Mouse (Mus musculus) liver, embryonic 16.5 days (tissue): ENCODE results near the gene Rassf5. TPM values are rescaled to one million over a fixed set of nuclear protein-coding genes. Genes with fewer than 3 reads are reported as not detected.

Experiments used
- ATAC-seq: fragments of 200-750 bp; cut with Nextera tagmentation; 2 replicates; pipeline ENCODE4 v1.8.0; 2017; ENCODE audit warnings: low read depth, mild to moderate bottlenecking, moderate number of reproducible peaks, moderate library complexity
- H3K27ac ChIP-seq: fragments of 300-500 bp; sonication (generic); 2 replicates; pipeline ENCODE4 v1.5.1; 2014; ENCODE audit warnings: mild to moderate bottlenecking, low read length
- H3K27me3 ChIP-seq: fragments of 300-500 bp; sonication (generic); 2 replicates; pipeline ENCODE4 v1.6.1; 2014; ENCODE audit warnings: low read depth, low read length, mixed read lengths; ENCODE audit not compliant: control insufficient read depth, insufficient read depth
- H3K36me3 ChIP-seq: fragments of 300-500 bp; sonication (generic); 2 replicates; pipeline ENCODE4 v1.6.1; 2014; ENCODE audit warnings: mild to moderate bottlenecking; ENCODE audit not compliant: control insufficient read depth, insufficient read depth
- H3K4me1 ChIP-seq: fragments of 300-500 bp; sonication (generic); 2 replicates; pipeline ENCODE4 v1.6.1; 2014; ENCODE audit warnings: low read depth, low read length, mixed read lengths; ENCODE audit not compliant: control insufficient read depth
- H3K4me2 ChIP-seq: fragments of 300-500 bp; sonication (generic); 2 replicates; pipeline ENCODE4 v1.6.1; 2014; ENCODE audit warnings: low read depth, low read length, mixed read lengths
- H3K4me3 ChIP-seq: fragments of 300-500 bp; sonication (generic); 2 replicates; pipeline ENCODE4 v1.5.1; 2014; ENCODE audit warnings: low read depth, mild to moderate bottlenecking, low read length
- H3K9ac ChIP-seq: fragments of 300-500 bp; sonication (generic); 2 replicates; pipeline ENCODE4 v1.6.1; 2014; ENCODE audit warnings: low read depth, low read length
- H3K9me3 ChIP-seq: fragments of 300-500 bp; sonication (generic); replicated peaks from 2 replicates; pipeline ENCODE4 v1.6.1; 2016; ENCODE audit warnings: low read length; ENCODE audit not compliant: control insufficient read depth
- WGBS: fragments of 180-500 bp; shearing (Covaris S2); extraction: QIAGEN DNeasy Blood & Tissue Kit; methylation state at CpG from one replicate; pipeline ENCODE4 v1.1.7; 2014; ENCODE audit not compliant: insufficient replicate concordance; 5-methylcytosine and 5-hydroxymethylcytosine counted together
- polyA plus RNA-seq: library from polyadenylated mRNA; unstranded; fragments of >200 nt; fragmentation: Nextera tagmentation; extraction: Ambion mirVana; gene quantifications from 2 replicates; pipeline ENCODE4 v1.2.1, GENCODE M21; 2015

The Rassf5 gene
- polyA plus RNA-seq, 1 experiment from 2014 or later: 6.8 TPM

DNA sequence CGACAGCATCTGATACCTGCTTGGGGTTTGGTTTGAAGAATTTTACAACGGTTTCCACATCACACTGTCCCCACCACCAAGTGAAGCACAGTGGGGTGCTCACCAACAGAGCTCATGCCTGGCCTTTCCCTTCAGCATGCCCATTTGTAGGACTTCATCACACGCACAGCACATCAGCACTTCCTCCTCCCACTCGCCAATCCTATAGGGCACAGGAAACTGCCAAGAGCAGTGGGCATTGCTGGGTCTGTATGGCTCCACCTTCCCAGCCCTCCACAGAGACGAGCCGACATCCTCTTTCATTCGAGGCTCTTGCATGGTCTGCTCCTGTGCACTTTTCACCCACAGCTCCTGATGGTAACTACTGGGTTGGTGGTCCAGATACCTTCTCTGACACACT lies 61.9 kb downstream of the Rassf5 start:
- Histone ChIP-seq H3K27ac (no peak overlapping the region), H3K9ac (no peak overlapping the region), H3K4me3 (no peak overlapping the region), H3K36me3 (0 out of 2 replicates have a peak, but pooled peaks cover 3% of the 10 kb centered on the region), H3K4me1 (no peaks in the 10 kb centered on the region; the same call in 1 of the 2 replicates), H3K27me3 (no peaks in the 10 kb centered on the region), H3K4me2 (no peak overlapping the region), H3K9me3 (no peaks in the 10 kb centered on the region)
- WGBS: 52% methylated on average over 7 of the region's 7 CpGs
- no peak for ATAC-seq

GRCm38 (mm10) chr1:131181642-131182527 lies 63.2 kb downstream of the Rassf5 start:
- ATAC-seq: no peak
- H3K36me3 ChIP-seq: peaks cover 7% of the 10 kb centered on the region; the same call in 1 of the 2 replicates
- H3K9ac ChIP-seq: no peak overlapping the region
- H3K4me3 ChIP-seq: no peak overlapping the region
- no peaks in the 10 kb centered on the region for H3K4me1 ChIP-seq
- no peaks in the 10 kb centered on the region for H3K9me3 ChIP-seq
- 54% methylated on average over 9 of the region's 9 CpGs for WGBS
- H3K27ac ChIP-seq: no peak overlapping the region
- H3K27me3 ChIP-seq: no peaks in the 10 kb centered on the region
- H3K4me2 ChIP-seq: no peak overlapping the region

- H3K9ac ChIP-seq: no peak overlapping the region
- 80% methylated on average over 7 of the region's 7 CpGs for WGBS
- H3K4me3 ChIP-seq: no peak overlapping the region
- H3K27me3 ChIP-seq: no peaks in the 10 kb centered on the region
- H3K4me2 ChIP-seq: no peak overlapping the region
- no peaks in the 10 kb centered on the region for H3K4me1 ChIP-seq
- H3K9me3 ChIP-seq: no peaks in the 10 kb centered on the region
- ATAC-seq: no peak
- H3K36me3 ChIP-seq: peaks cover 14% of the 10 kb centered on the region
- no peak overlapping the region for H3K27ac ChIP-seq
These were observed 64.7 kb downstream of the Rassf5 start for GRCm38 (mm10) chr1:131180386-131180785.

DNA sequence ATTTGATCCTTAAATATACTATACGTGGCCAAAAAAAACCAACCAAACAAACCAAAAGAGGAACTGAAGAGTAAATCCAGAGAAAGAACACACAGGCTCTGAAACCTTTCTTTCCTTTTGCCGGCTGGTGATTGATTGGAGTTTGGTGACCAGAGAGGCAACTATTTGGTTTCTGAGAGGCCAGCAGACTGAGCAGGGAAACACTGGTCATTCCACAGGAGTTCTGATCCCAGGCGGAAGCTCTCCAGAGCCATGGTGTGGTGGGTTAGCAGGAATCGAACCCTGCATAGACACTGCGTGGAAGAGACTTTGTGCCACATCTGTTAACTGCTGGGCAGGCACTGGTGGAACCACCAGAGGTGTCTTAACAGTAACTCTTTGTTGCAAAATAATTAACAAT lies 67.0 kb downstream of the Rassf5 start:
- Histone ChIP-seq H3K9me3 (no peaks in the 10 kb centered on the region), H3K9ac (no peak overlapping the region), H3K4me3 (no peak overlapping the region), H3K4me1 (no peaks in the 10 kb centered on the region), H3K27me3 (no peaks in the 10 kb centered on the region), H3K4me2 (no peak overlapping the region), H3K36me3 (peaks cover 17% of the 10 kb centered on the region), H3K27ac (no peak overlapping the region)
- 69% methylated on average over 5 of the region's 5 CpGs for WGBS
- ATAC-seq: no peak

- no peaks in the 10 kb centered on the region for H3K4me1 ChIP-seq
- no peak for ATAC-seq
- no peaks in the 10 kb centered on the region for H3K9me3 ChIP-seq
- no peak overlapping the region for H3K4me3 ChIP-seq
- H3K27me3 ChIP-seq: no peaks in the 10 kb centered on the region
- WGBS: 83% methylated on average over 4 of the region's 4 CpGs
- no peak overlapping the region for H3K27ac ChIP-seq
- peaks cover 21% of the 10 kb centered on the region for H3K36me3 ChIP-seq
- no peak overlapping the region for H3K4me2 ChIP-seq
- H3K9ac ChIP-seq: no peak overlapping the region
These were observed 67.8 kb downstream of the Rassf5 start for GRCm38 (mm10) chr1:131177249-131177648.

GRCm38 (mm10) chr1:131175819-131176218 lies 69.2 kb downstream of the Rassf5 start:
- Histone ChIP-seq H3K27ac (no peak overlapping the region), H3K4me1 (no peaks in the 10 kb centered on the region), H3K9ac (no peak overlapping the region), H3K27me3 (no peaks in the 10 kb centered on the region), H3K36me3 (peaks cover 32% of the 10 kb centered on the region), H3K4me3 (no peak overlapping the region), H3K4me2 (no peak overlapping the region), H3K9me3 (no peaks in the 10 kb centered on the region)
- 88% methylated on average over 8 of the region's 8 CpGs for WGBS
- no peak for ATAC-seq

DNA sequence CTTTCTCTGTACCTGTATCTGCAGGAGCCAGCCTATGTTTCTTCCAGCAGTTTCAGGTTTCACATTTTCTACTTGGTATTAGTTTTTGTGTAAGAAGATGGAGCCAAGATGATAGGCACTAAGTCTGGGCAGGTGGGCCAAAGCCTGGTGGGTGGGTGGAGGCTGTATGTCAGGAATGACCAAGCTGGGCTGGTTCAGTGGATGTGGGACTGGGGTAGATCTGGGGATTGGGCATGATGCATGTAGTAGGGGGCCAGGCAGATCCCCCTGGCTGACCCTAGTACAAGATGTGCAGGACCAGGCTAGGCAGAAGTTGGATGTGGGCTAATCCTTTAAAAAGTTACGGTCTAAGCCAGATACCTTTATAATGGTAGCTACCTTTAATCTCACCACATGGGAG lies 69.9 kb downstream of the Rassf5 start:
- 95% methylated on average over 1 of the region's 1 CpGs for WGBS
- no peaks in the 10 kb centered on the region for H3K9me3 ChIP-seq
- no peak overlapping the region for H3K4me3 ChIP-seq
- H3K36me3 ChIP-seq: peaks cover 34% of the 10 kb centered on the region
- H3K4me1 ChIP-seq: no peaks in the 10 kb centered on the region
- H3K9ac ChIP-seq: no peak overlapping the region
- H3K4me2 ChIP-seq: no peak overlapping the region
- H3K27me3 ChIP-seq: no peaks in the 10 kb centered on the region
- no peak for ATAC-seq
- H3K27ac ChIP-seq: no peak overlapping the region

GRCm38 (mm10) chr1:131174299-131174861 lies 70.7 kb downstream of the Rassf5 start:
- Histone ChIP-seq H3K4me3 (no peak overlapping the region), H3K9ac (no peak overlapping the region), H3K4me2 (no peak overlapping the region), H3K27me3 (no peaks in the 10 kb centered on the region), H3K4me1 (no peaks in the 10 kb centered on the region), H3K36me3 (peaks cover 31% of the 10 kb centered on the region), H3K27ac (no peak overlapping the region), H3K9me3 (no peaks in the 10 kb centered on the region)
- WGBS: 74% methylated on average over 12 of the region's 12 CpGs
- no peak for ATAC-seq

- no peaks in the 10 kb centered on the region for H3K9me3 ChIP-seq
- H3K4me1 ChIP-seq: no peaks in the 10 kb centered on the region
- WGBS: 42% methylated on average over 6 of the region's 6 CpGs
- no peak overlapping the region for H3K9ac ChIP-seq
- H3K27me3 ChIP-seq: no peaks in the 10 kb centered on the region
- no peak overlapping the region for H3K4me2 ChIP-seq
- peaks cover 31% of the 10 kb centered on the region for H3K36me3 ChIP-seq
- H3K27ac ChIP-seq: no peak overlapping the region
- no peak for ATAC-seq
- H3K4me3 ChIP-seq: no peak overlapping the region
These were observed 71.2 kb downstream of the Rassf5 start for GRCm38 (mm10) chr1:131173809-131174208.
